Mouse (Mus musculus) heart, adult 11 months (tissue): ENCODE measurements around the gene Hoxd10.

Source experiments
- DNase-seq: peaks from one replicate; pipeline ENCODE4 v3.0.0; 2022

Gene Hoxd10

DNA sequence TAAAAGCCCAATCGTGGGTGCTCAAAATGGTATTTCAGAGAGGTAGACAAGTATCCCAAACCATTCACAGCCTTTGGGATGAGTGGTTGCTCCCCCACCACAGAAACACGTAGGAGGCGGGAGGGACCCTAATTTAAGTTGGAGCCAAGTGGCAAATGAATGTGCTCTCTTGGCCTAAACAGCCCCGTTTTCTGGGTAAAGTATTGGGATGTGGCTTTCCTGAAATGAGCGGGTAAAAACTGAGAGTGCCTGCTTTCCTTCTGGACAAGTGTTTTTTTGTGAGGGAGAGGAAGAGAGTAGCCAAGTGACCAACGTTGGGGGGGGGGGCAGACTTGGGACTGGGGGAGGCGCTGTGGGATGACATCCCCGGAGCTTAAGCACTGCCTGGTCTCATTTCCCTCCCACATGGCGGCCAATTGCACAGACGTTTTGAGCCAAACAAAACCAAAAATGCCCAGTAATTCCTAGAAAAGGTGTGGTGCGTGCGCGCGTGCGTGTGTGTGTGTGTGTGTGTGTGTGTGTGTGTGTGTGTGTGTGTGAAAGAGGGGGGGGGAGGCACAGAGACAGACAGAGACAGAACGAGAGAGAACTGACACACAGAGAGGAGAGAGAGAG, 19.3 kb downstream of the Hoxd10 start:
- no peak for DNase-seq

DNA sequence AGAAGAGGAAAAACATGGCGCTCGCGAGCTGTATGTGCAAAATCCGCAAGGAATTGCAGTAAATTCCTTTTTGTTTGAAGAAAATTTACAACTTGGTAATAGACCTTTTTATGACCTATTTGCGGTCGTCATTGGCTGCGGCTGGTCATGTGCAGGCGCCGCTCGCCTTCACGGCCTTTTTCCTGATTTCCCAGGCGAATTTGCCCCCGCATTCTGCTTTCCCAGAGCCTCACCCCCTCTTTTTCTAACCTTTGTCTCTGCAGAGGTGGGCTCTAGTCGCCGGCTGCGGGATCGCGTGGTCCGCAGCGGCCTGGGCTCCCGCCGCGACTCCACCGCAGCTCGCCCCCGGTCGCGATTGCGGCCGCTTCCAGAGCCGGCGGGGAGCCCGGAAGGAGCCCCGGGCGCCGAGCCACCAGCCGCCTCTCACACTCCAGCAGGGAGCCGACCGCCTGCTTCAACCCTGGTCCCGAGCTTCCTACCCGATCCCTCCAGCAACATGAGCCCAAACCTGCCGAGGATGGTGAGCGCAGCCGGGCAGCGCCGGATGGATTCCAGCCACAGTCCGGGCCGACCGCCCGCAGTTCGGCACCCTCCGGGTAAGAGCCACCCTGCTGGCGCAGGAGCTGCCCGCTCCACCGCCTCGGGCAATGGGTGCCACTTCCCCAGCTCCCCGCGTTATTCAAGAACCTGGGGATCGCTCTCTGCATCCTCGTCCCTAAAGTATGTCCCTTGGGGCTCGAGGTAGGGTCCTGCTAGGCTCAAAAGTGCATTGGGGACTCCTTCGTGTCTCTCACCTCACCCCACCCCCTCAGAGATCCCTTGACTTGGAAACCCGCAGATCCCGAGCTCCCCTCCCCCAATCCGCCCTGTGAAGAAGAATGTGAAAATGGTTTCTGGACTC, 20.2 kb downstream of the Hoxd10 start, which contains the start of the genes Hoxd3 and Hoxd4:
Gene Hoxd3, plus strand, starts transcription at position 207 of the 901 bp plus-strand sequence.
Gene Hoxd4, plus strand, starts transcription at position 209 of the 901 bp plus-strand sequence.
- peak; percentile 95 for DNase-seq

DNA sequence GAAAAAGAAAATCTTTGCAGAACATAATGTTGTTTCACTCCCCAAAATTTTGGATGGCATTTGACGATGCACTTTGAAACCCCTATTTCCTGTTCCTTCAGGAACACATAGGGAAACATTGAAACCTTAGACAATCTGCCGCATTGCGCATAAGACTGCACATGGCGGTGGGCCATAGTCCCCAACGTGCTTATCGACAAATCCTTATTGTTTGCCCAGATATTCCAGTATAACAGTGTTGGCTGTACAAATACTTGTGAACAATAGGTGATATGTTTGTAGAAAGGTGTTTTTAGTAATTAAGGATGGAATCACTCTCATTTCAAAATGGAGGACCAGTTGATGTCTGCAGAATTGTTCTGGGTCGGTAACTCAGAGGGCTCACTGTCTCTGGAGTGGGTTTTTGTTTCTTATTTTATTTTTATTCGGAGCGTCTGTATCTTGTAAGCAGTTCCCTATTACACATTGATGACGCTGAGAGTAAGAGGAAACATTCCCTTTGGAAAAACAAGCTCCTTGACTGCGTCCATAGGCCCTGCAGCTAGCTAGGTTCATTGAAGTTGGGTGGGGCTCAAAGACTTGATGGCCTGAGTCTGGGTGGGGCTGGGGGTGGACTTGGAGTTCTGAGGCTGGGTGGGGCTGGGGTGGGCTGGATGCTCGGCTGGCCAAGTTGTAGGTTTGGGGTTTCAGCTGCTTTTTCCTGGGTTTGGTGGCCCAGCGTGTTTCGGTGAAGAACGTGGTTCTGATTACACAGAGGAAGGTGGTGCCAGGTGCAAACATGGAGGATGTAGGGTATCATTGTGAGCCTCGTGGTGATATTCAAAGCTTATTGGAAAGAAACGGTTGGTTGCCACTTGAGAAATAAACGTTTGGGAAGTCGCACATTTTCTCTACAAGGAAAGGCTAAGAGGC, 21.8 kb downstream of the Hoxd10 start:
- DNase-seq, result no peak

DNA sequence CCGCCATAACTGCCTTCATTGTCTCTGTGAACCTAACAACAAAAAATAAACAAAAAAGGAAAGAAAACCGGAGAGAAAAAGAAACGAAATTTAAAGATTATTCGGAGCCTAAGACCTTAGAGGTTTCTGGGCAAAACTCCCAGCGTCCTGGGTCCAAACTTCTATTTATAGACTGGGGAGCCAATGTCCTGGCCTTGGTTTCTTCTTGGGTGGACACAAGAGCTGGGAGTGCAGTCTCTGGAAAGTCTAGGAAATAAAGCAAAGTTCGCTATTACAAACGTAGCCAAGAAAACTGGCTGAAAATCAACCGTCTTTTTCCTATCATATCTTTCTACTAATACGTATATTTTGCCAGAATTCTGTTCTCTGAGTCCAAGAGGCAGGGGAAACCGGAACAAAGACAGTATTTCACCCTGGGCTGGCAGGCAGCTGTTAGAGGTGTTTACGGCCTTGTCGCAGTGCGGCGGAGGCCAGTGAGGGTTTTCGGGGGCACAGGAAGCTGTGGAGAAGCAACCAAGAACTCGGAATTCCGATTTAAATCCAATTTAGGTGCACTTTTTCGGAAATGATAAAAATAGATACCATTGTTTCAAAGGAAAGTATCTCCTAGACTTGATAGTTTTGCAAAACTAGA, 22.5 kb downstream of the Hoxd10 start:
- DNase-seq, result no peak

DNA sequence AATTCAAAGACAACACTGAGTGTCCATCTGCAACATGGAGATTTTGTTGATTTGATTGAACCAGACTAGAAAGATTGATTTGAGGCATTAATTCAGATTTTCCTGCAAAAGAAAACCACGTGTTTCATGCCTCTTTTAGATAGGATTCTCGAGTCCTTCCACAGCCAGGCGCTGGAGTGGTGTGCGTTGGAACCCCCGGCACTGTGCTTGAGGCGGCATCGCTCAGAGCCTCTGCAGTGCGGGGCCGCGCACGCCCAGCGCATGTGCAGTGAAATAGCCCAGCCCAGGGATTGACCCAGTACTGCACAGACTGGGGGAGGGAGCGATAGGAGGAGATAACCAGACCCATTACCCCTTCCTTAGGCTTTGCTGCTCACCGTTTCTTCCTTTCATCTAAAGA, 23.2 kb downstream of the Hoxd10 start:
- DNase-seq, result no peak

DNA sequence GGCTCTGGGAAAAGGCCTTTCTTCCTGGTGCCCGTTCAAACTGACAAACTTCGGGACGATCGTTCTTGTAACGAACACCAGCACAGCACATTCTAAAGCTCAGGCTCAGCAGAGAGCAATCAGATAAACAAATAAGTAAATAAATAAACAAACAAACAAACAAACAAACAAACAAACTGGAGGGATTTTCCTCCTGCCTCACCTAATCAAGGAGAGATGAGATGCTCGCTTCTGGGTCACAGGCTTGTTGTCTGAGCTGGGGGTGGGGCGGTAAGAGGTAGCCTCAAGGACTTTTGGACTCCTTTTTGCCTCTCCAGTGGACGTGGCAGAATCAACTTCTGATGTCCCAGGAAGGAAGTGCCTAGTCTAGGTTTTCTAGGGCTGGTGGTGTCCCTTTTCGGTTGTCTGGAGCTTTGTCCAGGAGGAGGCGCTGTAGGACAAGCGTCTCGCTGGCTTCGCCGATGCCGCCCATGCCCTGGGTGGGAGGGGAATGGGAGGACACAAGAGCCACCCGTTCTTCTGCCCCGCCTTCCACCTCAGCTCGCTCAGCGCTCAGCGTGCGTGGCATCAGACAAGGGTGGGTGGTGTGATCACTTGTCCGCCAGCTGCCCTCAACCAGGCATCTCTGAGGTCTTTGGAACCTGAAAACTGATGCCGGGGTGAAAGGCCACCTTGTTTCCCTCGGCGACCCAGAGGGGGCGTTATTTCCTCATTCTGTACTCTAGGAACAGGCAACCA, 23.9 kb downstream of the Hoxd10 start:
- DNase-seq, result peak; percentile 97

DNA sequence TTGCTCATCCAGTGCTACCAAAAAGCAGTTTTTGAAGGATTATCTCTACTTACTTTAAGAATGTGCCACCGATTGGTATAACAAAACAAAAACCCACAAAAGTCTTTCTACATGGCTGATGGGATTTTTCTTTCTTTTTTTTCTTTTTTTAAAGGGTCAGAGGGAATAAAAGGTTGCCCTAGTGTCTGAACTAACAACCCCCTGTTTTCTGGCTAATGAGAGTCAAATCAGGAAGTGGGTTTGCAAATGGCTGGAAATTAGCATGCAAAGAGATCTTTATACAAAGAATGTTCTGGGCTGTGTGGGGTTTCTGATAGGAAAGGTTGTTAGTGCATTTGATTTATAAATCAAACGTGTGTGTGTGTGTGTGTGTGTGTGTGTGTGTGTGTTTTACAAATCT, 28.7 kb downstream of the Hoxd10 start:
- no peak for DNase-seq

DNA sequence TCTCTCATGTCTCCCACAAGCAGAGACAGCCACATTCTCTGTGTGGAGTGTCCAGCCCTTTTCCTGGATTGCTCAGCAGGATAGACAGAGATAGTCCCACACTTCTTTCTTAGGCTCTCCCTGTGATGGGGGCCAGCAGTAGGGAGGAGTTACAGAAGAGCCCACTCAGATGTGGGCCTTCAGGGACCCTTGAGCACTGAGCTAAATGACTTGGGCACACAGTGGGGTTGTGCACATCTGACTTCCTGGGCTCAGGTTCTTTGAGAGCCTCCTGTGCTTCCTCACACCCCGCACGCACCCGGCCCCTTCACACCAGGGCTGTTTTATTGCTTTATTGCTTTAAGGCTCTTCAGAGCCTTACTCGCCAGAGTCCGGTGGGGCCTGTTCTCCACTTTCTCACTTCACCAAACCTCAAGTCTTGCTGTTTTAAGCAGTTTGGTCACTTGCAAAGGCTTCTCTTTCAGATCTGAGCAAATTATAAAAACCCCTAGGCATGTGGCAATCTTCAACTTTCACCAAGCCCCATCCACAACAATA, 29.3 kb downstream of the Hoxd10 start:
- no peak for DNase-seq

DNA sequence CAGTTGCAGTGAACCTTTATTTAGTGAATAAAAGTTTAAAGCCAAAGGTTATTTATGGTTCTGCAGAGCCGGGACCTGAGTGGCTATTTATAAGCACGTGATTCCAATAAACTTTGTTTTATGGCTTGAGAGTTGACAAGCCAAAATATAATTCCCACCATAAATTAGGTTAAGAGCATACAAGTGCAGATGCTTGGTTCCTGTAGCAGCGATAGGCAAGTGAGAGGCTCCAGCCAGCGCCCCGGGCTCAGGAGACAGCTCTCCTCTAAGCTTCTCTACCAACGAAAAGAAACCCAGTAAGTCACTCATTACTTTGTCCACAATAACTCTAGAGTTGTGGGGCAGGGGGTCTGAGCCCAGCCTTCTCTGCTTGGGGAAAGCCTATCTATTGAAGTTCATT, 30.2 kb downstream of the Hoxd10 start:
- no peak for DNase-seq

DNA sequence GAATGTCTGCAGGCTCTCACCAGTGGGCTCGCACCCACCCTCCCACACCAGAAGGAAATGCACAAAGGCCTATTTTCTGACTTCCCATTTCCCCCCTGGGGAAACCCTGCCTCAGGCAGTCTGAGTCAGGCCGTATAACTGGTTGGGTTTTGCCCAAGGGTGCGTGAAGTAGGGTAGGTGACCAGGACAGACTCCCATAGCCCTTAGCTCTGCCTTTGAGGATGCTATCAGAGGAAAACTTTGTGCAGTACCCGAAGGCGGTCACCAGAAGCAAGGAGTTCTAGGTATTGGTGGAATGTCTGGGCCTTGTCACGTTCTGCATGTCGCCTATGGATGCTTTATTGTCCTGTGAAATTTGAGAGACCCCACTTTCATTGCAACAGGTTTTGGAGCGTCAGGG, 31.2 kb downstream of the Hoxd10 start:
- no peak for DNase-seq

DNA sequence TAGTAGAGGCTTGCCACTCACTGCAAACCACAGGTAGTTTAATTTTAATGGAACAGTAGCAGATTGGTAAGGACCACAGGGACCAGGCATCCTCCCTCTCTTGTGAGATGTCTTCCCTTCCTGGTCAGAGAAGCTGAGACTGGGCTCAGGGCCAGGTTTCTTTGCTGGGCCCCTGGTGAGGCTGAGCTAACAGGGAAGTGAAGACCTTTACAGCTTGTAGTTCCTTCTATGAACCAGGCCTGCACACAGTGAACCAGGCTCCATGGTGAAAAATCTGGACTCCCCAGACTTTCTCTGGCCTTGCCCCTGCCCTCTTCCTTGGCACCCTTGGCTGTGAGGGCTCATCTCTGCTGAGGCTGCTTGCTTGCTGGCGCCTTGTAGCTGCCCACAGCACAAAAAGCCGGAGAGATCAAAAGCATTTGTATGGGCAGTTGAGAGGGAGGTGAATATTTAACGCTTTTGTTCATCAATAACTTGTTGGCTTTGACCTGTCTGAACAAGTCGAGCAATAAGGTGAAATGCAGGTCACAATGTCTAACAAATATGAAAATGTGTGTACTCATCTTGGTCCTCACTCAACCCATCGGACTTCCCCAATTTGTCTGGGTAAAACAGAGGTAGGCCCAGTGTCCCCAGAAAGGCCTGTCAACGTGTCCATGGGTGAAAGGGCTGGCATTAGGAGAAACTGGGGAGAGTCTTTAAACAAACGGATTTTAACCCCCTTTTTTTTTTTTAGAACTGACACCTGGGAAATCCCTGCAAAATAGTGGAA, 32.7 kb downstream of the Hoxd10 start:
- peak; percentile 69 for DNase-seq

DNA sequence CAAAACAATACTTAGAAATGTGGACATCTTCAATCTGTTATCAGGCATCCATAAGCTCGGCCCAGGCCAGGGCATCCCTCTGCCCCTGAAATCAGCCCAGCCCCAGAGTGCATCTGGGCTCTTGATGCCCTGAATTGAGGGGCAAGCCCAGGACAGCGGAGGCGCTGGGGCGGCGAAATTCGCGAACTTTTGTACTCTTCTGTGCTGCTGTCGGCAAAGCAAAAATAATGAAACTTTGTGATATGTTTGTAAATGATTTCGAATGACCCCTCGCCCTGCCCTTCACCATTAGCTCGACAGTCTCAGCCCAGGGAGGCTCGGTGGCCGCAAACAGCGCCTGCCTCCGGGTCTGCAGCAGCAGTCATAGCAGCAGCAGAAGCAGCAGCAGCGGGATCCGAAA, 33.4 kb downstream of the Hoxd10 start:
- DNase-seq, result peak; percentile 71

DNA sequence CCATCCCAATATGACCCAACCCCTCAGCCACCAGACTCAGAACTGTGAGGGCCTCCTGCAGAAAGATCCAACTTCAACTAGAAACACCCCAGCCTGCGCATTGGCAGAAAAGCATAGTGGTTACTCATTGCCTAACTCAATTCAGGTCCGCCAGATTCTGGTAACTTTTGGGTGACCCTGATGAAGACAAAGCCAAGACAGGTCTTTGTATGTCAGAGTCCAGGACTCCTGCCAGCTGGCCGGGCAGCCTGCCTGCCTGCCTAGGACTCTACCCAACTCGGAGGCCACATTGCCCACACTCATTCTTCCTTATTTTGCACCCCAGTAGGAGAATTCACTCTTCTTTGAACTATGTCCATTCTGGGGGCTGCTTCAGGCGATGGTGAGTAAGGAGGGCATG, 34.8 kb downstream of the Hoxd10 start, which contains the start of gene Gm28230:
Gene Gm28230, plus strand, starts transcription at position 178 of the 400 bp plus-strand sequence.
- DNase-seq, result peak; percentile 83

DNA sequence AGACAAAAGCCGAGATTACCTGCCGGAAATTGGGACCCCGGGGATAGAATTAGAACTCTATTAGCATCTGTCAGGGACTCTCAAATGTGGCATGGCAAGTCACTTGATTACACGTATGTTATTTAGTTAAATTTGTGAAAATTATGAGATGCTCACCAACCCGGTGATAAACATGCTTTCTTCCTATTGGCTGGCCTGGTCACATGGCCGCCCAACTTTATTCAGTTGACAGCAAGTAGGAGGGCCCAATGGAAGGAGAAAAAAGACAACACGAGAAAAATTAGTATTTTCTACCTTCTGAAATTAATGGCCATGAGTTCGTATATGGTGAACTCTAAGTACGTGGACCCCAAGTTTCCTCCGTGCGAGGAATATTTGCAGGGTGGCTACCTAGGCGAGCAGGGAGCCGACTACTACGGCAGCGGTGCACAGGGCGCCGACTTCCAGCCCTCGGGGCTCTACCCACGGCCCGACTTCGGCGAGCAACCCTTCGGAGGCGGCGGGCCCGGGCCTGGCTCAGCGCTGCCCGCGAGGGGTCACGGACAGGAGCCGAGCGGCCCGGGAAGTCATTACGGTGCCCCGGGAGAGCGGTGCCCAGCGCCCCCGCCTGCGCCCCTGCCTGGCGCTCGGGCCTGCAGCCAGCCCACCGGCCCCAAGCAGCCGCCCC, 35.4 kb downstream of the Hoxd10 start:
- no peak for DNase-seq

DNA sequence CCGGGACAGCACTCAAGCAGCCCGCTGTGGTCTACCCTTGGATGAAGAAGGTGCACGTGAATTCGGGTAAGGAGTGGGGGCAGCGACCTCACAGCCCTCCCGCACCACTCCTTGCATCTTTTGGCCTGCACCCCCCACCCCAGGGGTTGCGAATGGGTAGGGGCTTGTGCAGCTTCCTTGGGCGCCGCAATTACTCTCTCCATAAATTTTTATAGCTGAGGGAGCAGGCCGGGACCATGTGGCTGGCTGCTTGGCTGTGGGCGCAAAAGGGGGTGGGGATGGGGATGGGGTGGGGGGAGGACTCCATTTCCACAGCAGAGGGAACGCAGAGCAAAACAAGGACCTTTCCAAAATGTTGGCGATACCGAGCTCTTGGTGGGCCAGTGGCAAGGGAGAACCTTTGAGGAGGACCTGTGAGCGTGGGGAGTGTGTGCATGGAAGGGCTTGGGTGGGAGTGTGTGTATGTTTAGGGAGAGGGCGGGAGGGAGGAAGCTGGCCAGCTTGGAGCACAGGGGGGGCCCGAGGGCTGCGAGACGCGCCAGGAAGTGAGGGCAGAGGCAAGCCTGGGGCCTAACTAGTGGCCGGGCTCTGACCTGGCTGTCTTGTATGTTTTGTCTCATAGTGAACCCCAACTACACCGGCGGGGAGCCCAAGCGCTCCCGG, 36.0 kb downstream of the Hoxd10 start:
- peak; percentile 86 for DNase-seq

DNA sequence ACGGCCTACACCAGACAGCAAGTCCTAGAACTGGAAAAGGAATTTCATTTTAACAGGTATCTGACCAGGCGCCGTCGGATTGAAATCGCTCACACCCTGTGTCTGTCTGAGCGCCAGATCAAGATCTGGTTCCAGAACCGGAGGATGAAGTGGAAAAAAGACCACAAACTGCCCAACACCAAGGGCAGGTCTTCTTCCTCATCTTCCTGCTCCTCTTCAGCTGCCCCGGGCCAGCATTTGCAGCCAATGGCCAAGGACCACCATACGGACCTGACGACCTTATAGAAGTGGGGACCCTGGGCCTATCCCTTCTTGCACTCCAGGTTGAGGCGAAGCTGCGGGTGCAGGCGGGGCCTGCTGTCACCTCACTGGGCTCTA, 36.6 kb downstream of the Hoxd10 start:
- no peak for DNase-seq

DNA sequence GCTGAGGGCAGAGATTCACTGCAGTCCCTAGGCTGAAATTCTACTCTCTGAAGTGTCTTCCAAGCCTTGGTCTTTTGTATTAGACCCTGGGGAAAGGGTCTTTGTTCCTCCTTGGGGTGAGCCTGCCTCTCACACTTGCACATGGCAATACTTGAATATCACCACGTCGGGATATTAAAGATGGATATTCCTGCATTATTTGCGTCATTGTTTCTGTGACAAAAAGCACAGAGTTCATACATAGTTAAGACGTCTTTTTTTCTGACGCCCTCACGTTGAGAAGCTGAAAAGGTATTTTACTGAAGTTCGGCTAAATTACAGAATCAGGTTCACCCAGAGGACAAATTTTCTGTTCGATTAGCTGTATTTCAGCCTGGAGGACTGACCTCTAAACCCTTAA, 38.6 kb downstream of the Hoxd10 start:
- DNase-seq, result no peak

DNA sequence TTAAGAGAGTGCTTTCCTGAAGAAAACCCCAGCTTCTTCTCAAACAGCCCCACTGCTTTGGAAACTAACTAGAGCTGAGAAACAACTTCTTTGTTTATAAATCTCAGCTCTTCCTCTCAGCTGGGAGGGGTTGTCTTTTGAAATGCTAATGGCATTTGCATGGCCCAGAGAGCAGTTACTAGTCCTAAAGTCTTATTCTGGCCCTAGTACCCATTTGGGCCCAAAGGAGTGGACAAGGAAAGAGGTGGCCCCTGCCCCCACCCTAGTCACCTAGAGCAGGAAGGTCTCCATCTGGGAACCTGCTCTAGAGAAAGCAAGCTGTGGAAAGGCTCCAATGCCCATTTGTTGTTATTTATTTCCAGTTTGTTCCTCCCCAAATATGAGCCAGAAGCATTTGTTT, 39.3 kb downstream of the Hoxd10 start:
- DNase-seq, result no peak

DNA sequence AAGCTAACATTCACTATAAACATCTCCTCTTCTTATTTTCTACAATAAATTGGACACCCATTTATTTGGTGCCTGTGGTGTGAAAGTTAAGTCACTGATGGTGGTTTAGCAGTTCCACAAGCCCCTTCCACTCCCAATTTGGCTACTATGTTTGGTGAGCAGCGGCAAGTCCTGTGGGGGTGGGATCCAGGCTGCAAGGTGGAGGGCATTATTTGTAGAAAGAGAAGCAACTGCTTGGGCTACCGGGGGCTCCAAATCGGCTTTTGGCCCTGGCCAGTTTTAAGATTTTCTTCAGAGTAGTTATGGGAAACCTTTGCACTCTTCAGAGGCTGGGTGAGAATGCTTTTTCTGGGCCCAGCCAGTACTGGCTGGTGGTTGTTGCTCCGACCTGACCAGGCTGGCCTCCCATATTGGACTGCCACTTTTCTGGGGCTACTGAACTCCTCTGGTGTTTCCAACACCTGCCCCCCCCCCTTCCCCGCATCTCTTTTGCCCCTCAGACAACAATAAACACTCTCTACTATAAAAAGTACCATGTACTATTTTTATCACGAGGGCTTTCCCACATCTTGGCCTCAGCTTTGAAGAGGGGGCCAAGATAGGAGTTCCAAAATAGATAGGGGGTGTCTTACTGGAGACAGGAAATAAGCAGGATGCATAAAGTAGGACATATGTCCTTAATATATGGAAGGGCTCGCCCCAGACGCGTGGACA, 40.2 kb downstream of the Hoxd10 start:
- no peak for DNase-seq
